Mouse (Mus musculus) bone marrow macrophage, adult 2 months (primary cell): ENCODE results near the gene Syn2.

Experiments used
- CTCF ChIP-seq: IDR thresholded peaks from 2 replicates; pipeline ENCODE4 v1.5.1; 2012; ENCODE audit warnings: low read depth, mild to moderate bottlenecking, low read length, moderate library complexity
- POLR2A ChIP-seq: IDR thresholded peaks from 2 replicates; pipeline ENCODE4 v1.6.1; 2012; ENCODE audit warnings: mild to moderate bottlenecking, low read depth, low read length, borderline replicate concordance

- TF ChIP-seq CTCF (no peak), POLR2A (no peak)
Measured at GRCm38 (mm10) chr6:115134501-115135331, at the start of gene Syn2.
